Comparison of ENCODE assay signal across 12 mouse cellular contexts in the genomic region with DNA sequence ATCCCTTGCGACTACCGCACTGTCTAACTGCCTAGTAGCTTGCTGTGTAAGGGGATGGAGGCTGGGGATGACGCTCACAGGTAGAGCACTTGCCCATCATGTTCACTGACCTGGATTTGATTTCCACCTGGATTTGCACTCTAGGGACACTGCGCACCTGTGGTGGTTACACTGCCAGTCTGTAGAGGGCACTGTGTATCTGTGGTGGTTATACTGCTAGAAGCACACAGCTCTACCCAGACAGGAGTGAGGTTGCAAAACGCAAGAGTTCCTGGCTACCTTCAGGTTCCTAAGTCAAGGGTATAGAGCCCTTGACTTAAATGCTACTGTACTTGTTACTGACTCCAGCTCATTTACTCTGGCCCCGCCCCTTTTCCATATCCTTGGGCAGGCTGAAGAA. TPM values are rescaled to one million over a fixed set of nuclear protein-coding genes. Genes with fewer than 3 reads are reported as not detected.
DNase-seq lines count a peak whose midpoint lies in the region; ATAC-seq and TF ChIP-seq lines count a peak whose summit lies in the region.
"Had no signal": no experiment of that assay in that cellular context is flagged by ENCODE, and none has a peak within 500 bp of the region (broad histone marks: within the 10 kb centered on the region; RNA-seq: fewer than 3 reads in every experiment).

No protein-coding gene starts in this region.

- H3K4me2 ChIP-seq in lung, embryonic 16.5 days (ENCODE audit: low read depth, low read length) = no peak overlapping the region
- H3K4me2 ChIP-seq: stomach, embryonic 15.5 days had no signal

- no peaks in the 10 kb centered on the region for H3K27me3 ChIP-seq in lung, embryonic 16.5 days (ENCODE audit: control insufficient read depth, insufficient read depth, low read depth, low read length)
- H3K27me3 ChIP-seq: stomach, embryonic 15.5 days had no signal

- TF ChIP-seq CTCF in left cerebral cortex, adult 2 months (IDR thresholded peaks at IDR 0.05) = peak; percentile 29; the same call in 1 of the 2 replicates

- 81% methylated on average over 6 of the region's 6 CpGs for WGBS in lung, embryonic 16.5 days

- 0 out of 2 replicates have a peak, but pooled peaks have one; percentile 52 for ATAC-seq in lung, embryonic 16.5 days (ENCODE audit: low read depth)

- H3K4me1 ChIP-seq in lung, embryonic 16.5 days (replicated peaks; ENCODE audit: control insufficient read depth, insufficient read depth, low read length) = peaks cover 8% of the 10 kb centered on the region

- no peak overlapping the region for H3K4me3 ChIP-seq in left cerebral cortex, adult 2 months
- H3K4me3 ChIP-seq in lung, embryonic 16.5 days (ENCODE audit: low read length) = no peak overlapping the region
- H3K4me3 ChIP-seq: forebrain, embryonic 10.5 days; stomach, embryonic 15.5 days had no signal

- intact Hi-C loops in left cerebral cortex, adult 2 months (cut with DNase I) = no loop called here

- DNase-seq in left cerebral cortex, adult 2 months (ENCODE audit: extremely low spot score in 1 of 2, low spot score in 2 of 2) = no peak
- DNase-seq in left cerebral cortex, adult 18-20 months (ENCODE audit: low spot score in 2 of 2) = no peak
- DNase-seq in A20 (ENCODE audit: low read depth, low spot score) (peak; percentile 42), ES-CJ7 (ENCODE audit: low read depth, low spot score) (peak; percentile 74)
- DNase-seq in ovary, adult 18-20 months (ENCODE audit: low spot score) = no peak
- DNase-seq in adrenal gland, postnatal 25 days = no peak
- DNase-seq: gastrocnemius, postnatal 36 days; heart, postnatal 36 days had no signal

- H3K27ac ChIP-seq in left cerebral cortex, adult 2 months = no peak overlapping the region
- no peak overlapping the region for H3K27ac ChIP-seq in lung, embryonic 16.5 days (ENCODE audit: low read length)
- H3K27ac ChIP-seq: forebrain, embryonic 10.5 days; macrophage; stomach, embryonic 15.5 days had no signal

- peaks cover 13% of the 10 kb centered on the region for H3K36me3 ChIP-seq in lung, embryonic 16.5 days (ENCODE audit: control insufficient read depth, insufficient read depth, low read length)
- H3K36me3 ChIP-seq: stomach, embryonic 15.5 days had no signal

- H3K9ac ChIP-seq in lung, embryonic 16.5 days (ENCODE audit: low read length) = no peak overlapping the region
- H3K9ac ChIP-seq: stomach, embryonic 15.5 days had no signal

- H3K9me3 ChIP-seq in lung, embryonic 16.5 days (ENCODE audit: control insufficient read depth, low read length) = peaks cover 3% of the 10 kb centered on the region; the same call in 1 of the 2 replicates
- H3K9me3 ChIP-seq: forebrain, embryonic 10.5 days; stomach, embryonic 15.5 days had no signal

RNA-seq across cellular contexts. Expression of a gene that starts 34.8 kb away (rescaled TPM):
- 100 to 1,000 TPM; 120 to 129 TPM for total RNA-seq in left cerebral cortex, adult 2 months (2021)
- total RNA-seq in left cerebral cortex, adult 18-20 months (2021) = 100 to 1,000 TPM; 122 to 128 TPM
- polyA plus RNA-seq in lung, embryonic 16.5 days (2015; fragmentation: Nextera tagmentation; extraction: Ambion mirVana) = 113 and 118 TPM in 2 replicates
- total RNA-seq in adrenal gland, postnatal 25 days (2021) = 50.3 and 61.0 TPM in 2 replicates

RNA-seq across cellular contexts. Expression of a gene that starts 35.0 kb away (rescaled TPM):
- total RNA-seq in left cerebral cortex, adult 2 months (2021) = 1 to 10 TPM; 4.6 to 7.4 TPM
- total RNA-seq in left cerebral cortex, adult 18-20 months (2021) = 1 to 10 TPM; 3.5 to 5.6 TPM
- 24.6 and 28.4 TPM in 2 replicates for polyA plus RNA-seq in lung, embryonic 16.5 days (2015; fragmentation: Nextera tagmentation; extraction: Ambion mirVana)
- total RNA-seq in adrenal gland, postnatal 25 days (2021) = 8.0 and 12.7 TPM in 2 replicates

RNA-seq across cellular contexts. Expression of a gene that starts 36.7 kb away (rescaled TPM):
- total RNA-seq in left cerebral cortex, adult 2 months (2021) = 100 to 1,000 TPM; 114 to 121 TPM
- 100 to 1,000 TPM; 119 to 120 TPM for total RNA-seq in left cerebral cortex, adult 18-20 months (2021)
- polyA plus RNA-seq in lung, embryonic 16.5 days (2015; fragmentation: Nextera tagmentation; extraction: Ambion mirVana) = 22.4 and 24.9 TPM in 2 replicates
- total RNA-seq in adrenal gland, postnatal 25 days (2021) = 50.9 and 52.6 TPM in 2 replicates

Comparison
In these comparisons a context has a peak if more than half of its experiments do, and no peak if none do; other contexts are left out.
1. DNase-seq: peak in A20 (single experiment) and ES-CJ7 (single experiment); none in left cerebral cortex, adult 2 months (0 of 2), left cerebral cortex, adult 18-20 months (0 of 2), ovary, adult 18-20 months (single experiment) and adrenal gland, postnatal 25 days (single experiment).